Mouse (Mus musculus): ENCODE results near the gene Galns. TPM values are rescaled to one million over a fixed set of nuclear protein-coding genes. Genes with fewer than 3 reads are reported as not detected.
"Not testable (repeated sequence)": the region's sequence is repeated elsewhere in the genome, so short reads cannot be mapped to it uniquely, and the experiment has no call there.

Galns gene
- total RNA-seq, 2 experiments from 2014 or later: 8.2 to 21.7 TPM

DNA sequence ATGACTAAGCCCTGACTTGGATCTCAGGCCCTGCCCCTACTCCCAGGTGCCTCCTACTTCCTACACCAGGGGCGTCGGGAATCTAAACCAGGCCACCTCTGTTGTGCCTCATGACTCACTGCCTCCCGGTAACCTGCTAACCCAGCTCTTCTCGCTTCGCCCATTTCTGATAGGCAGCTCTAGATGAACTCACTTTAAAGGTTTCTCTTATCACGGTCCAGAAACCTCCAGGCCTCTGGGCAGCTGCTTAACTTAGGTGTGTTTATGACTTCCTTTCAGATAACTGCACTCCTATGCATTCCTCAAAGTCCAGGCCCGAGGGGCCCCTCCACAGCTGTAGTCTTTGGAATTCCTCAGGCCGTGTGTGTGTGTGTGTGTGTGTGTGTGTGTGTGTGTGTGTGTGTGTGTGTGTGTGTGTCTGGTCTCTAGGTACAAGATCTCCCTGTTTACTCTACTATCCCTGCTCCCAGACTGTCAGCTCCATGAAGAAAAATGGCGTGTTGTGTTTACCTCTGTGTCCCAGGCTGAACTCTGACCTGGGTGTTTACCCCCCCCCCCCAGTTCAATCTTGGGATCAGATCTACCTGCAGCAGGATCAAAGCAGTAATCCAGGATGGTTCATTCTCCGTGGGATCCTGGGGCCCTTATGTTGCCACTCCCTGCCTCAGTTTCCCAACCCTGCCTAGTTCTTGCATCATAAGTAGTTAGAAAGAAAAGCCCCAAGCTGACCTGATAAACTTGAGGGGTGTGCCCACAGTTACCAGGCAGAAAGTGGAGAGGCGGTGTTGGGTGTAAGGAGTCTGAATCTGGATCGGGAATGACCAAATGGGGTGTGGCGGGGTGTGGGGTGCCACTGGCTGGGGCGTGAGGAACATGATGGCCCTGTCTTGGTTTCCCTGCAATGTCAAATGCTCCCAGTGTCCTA is 24.9 kb upstream of the Galns start:
- ATAC-seq (replicated peaks; ENCODE audit: low FRiP score, low TSS enrichment, poor library complexity, severe bottlenecking): peak; percentile 56

DNA sequence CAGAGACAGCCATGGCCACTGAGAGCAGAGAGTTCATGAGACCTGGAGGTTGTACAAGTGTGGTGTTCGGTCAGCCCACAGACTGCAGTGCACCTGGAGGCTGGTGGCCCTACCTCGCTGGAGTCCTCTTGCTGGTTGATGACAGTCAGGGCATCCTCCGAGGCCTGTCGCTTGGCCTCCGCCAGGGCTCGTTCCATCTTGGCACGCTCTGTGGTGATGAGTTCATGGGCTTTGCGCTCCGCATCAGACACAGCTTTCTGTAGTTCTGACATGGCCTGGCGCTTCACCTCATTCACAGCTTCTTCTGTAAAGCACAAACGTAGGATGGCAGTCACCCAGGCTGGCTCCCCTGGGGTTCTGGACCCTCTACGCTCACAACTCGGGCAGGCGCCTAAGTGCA is 21.9 kb upstream of the Galns start:
- no peak for ATAC-seq (replicated peaks; ENCODE audit: low FRiP score, low TSS enrichment, poor library complexity, severe bottlenecking)

DNA sequence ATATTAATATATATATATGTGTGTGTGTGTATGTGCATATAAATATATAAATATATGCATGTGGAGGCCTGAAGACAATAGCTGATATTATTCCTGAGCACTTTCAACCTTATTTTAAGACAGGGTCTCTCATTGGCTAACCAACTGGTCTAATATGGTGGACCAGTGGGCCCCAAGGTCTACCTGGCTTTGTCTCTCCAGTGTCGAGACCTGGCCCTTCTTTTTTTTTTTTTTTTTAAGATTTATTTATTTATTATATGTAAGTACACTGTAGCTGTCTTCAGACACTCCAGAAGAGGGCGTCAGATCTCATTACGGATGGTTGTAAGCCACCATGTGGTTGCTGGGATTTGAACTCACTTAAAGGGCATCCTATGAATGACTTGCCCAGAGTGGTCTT is 20.9 kb upstream of the Galns start:
- not testable (repeated sequence) for ATAC-seq (replicated peaks; ENCODE audit: low FRiP score, low TSS enrichment, poor library complexity, severe bottlenecking)

DNA sequence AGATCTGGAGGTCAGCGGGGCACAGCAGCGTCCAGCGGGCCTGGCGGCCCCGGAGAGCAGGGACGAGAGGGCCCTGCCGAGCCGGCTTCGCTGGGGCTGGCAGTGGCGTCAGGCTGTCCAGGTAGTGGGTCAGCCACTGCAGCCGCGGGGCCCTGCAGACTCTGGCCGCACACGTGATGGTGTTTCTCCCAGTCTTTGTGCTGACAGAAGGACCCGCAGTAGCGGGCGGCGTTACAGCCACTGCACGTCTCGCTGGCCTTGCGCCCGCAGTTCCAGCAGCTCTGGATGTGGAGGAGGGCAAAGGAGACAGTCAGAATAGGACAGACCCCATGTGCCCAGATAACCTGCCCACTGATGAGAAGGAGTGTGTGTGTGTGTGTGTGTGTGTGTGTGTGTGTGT is 19.4 kb upstream of the Galns start:
- ATAC-seq (replicated peaks; ENCODE audit: low FRiP score, low TSS enrichment, poor library complexity, severe bottlenecking): no peak

DNA sequence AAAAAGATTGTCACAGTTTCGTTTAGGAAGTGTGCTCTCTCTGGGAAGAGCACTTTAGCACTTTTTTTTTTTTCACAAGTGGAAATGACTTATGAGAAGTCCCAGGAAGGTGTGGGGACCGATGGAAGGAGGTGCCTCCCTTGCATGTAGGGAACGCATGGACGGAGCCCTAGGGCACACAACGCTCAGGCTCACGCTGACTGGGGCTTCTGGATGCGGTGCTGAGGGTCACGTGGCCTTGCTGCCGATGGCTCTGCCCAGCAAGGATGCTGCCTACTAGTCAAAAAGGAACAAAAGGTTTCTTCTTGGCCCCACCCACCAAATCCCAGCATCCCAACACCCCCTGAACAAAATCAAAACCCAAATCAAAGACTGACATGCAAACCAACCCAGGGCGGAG is 18.1 kb upstream of the Galns start:
- no peak for ATAC-seq (replicated peaks; ENCODE audit: low FRiP score, low TSS enrichment, poor library complexity, severe bottlenecking)

DNA sequence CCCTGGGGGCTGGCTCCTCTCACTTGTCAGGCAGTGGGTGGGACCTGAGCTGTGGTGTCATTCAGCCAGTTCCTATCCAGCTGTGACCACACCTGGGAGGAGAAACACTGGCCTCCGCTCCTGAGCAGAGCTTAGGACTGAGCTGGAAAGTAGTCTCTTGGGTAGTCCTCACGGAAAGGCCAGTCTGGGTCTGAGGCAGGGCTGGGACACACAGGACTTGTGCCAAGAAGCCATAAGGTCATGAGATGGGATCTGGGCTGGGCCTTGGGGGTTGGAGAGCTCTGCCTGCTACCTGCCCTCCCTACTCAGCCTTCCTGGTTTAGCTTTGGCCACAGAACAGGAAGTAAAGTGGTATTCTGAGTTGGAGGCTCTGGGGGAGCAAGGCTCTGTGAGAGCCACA is 15.6 kb upstream of the Galns start:
- 0 out of 2 replicates have a peak, but pooled peaks have one; percentile 5 for ATAC-seq (replicated peaks; ENCODE audit: low FRiP score, low TSS enrichment, poor library complexity, severe bottlenecking)

DNA sequence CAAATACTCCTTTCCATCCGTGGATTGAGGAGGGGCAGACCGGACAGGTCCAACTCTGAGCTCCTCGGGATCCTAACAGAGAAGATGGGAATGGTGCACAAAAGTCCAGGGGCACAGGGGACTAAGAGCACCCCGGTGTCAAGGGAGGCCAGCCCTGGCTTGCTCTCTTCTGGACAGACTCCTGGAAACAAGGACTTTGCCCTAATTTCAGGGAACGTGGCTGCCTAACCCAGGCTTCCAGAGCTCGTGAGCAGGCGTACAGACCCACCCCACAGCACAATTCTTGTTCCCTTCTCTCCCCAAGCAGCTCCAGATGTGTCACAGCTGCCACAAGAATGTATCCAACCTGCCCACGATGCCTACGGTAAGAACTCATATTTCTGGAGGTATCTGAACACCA is 14.5 kb upstream of the Galns start:
- ATAC-seq (replicated peaks; ENCODE audit: low FRiP score, low TSS enrichment, poor library complexity, severe bottlenecking): no peak

DNA sequence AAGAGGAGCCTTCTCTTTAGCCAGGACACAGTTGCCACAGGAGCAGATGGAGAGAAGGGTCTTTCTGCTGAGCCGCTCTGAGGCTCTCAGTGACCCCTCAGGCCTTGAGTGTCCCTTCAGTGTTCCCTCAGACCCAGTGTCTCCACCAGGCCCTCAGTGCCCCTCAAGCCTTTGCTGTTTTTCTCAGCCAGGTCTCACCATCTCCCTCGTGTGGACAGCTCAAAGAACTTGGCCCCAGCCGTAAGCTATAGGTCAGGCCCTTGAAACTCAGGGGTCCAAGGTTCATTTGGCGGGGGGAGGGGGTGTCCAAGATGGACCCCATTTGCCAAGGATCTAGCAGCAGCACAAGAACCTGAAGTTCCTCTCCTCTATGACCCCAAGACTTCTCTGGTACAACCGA is 13.4 kb upstream of the Galns start:
- no peak for ATAC-seq (replicated peaks; ENCODE audit: low FRiP score, low TSS enrichment, poor library complexity, severe bottlenecking)

DNA sequence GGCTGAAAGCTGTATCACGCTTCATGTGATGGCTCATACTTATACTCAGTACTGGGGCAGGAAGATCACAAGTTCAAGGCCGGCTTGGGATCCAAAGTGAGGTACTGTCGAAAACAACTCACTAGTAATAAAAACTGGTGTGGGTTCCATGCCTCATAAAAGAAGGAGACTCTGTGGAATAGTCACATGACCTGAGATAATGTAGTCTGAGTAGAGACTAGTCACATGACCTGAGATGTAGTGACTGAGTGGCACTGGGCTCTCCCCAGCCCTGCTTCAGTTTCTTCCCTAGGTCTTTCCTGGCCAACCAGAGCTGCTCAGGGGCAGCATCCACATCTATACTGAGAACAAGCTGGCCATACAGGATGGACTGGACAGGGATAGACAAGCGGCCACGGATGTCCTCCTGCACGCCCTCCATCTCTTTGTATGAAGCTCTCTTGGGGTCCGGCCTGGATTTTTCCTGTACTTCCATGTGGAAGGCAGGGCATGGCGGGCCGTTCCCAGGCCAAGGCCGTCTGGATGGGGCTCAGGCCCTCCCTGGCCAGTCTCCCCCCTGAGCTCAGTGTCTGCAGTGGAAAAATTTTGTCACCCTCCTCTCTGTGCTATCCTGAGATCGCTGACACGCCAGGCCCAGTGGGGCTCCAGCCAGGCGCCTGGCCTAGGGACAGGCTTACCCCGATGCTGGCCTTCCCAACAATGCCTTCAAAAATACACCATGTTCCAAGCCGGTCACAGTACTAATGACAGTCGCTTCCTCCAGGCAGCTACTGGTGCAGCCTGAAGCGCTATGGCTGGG is 12.8 kb upstream of the Galns start:
- ATAC-seq (replicated peaks; ENCODE audit: low FRiP score, low TSS enrichment, poor library complexity, severe bottlenecking): no peak

DNA sequence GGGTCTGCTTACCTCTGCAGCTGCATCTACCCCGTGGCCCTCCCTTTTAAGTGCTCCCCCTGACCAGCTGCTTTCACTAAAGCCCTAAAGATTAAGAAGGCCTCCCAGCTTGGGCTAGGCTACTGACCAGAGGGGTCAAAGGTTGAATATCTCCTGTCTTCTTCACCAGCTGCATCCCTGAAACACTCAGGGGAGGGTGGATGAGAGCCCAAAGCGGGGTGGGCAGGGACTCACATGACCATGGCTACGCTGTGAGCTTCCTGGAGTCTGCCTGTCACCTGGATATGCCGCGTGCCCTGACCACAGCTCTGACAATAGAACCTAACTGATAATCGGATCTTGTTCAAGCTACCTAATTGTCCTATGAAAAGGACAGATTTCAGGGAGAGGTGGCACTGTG is 11.5 kb upstream of the Galns start, which contains the start of gene Pabpn1l:
Gene Pabpn1l, minus strand, starts transcription at position 13 of the 400 bp plus-strand sequence.
- no peak for ATAC-seq (replicated peaks; ENCODE audit: low FRiP score, low TSS enrichment, poor library complexity, severe bottlenecking)

DNA sequence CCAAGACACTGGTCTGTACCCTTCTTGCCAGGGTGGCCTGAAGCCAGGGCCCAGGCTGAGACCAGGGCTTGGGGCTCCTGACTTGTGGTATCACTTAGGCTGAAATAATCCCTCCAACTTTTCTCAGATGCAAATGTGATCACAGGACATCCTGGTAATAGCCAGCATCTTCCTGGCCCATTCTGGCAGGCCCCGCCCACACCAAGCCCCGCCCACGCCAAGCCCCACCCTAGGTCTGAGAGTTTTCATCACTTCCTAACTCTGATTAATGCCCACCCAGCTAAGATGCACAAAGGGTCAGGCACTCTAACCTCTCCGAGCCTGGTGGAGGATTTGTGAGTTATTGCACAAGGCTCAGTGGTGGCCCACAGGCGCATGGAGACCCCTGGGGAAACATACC is 9.2 kb upstream of the Galns start:
- ATAC-seq (replicated peaks; ENCODE audit: low FRiP score, low TSS enrichment, poor library complexity, severe bottlenecking): no peak

DNA sequence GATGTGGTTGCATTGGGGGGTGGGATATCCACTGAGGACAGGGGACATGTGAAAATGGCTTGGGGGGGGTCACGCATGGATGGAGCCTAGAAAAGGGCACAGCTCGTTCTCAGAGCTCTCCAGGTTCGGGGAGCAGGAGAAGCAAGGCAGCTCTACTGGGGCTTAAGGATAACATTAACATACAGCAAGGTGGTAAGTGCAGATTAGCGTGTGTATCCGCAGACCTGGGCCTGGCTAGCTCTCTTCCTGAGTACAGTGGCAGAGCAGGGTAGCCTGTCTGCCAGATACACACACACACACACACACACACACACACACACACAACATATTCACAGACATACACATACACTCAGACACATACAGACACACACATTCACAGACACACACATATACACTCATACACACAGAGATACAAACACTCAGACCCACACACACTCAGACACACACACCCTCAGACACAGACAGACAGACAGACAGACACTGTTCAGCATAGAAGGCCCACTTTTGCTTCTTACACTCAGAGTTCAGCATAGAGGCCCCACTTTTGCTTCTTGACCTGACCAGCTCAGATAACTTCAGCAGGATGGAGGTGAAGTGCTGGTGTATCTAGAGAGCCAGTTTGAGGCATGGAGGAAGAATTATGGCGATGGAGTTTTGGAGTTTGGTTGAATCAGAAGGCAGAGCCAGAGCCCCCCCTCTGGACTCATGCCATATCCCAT is 7.6 kb upstream of the Galns start:
- ATAC-seq (replicated peaks; ENCODE audit: low FRiP score, low TSS enrichment, poor library complexity, severe bottlenecking): peak; percentile 86

DNA sequence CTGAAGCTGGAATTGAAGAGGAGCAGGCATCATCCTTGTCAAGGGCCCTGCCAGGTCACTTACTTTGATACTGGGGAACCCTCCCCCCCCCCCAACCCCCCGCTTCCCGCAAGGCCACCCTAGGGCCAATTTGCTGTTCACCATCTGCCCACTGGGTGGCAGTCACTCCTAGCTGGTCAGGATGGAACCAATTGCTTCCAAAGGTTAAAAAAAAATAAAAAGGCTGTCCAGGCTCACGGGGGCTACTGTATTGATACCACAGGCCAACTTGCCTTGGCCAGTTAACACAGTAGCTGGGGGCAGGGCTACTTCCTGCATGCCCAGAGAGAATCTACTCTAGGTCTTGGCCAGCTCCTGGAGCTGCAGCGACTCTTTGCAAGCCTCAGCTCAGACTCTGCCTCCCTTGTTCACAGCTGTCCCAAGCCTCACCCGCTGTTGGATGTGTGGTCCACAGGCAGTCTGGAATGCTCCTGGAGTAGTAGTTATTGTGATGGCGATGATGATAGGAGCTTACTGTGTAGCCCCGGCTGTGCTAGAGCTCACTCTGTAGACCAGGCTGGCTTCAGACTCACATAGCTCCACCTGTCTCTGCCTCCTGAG is 6.8 kb upstream of the Galns start:
- ATAC-seq (replicated peaks; ENCODE audit: low FRiP score, low TSS enrichment, poor library complexity, severe bottlenecking): 0 out of 2 replicates have a peak, but pooled peaks have one; percentile 40

DNA sequence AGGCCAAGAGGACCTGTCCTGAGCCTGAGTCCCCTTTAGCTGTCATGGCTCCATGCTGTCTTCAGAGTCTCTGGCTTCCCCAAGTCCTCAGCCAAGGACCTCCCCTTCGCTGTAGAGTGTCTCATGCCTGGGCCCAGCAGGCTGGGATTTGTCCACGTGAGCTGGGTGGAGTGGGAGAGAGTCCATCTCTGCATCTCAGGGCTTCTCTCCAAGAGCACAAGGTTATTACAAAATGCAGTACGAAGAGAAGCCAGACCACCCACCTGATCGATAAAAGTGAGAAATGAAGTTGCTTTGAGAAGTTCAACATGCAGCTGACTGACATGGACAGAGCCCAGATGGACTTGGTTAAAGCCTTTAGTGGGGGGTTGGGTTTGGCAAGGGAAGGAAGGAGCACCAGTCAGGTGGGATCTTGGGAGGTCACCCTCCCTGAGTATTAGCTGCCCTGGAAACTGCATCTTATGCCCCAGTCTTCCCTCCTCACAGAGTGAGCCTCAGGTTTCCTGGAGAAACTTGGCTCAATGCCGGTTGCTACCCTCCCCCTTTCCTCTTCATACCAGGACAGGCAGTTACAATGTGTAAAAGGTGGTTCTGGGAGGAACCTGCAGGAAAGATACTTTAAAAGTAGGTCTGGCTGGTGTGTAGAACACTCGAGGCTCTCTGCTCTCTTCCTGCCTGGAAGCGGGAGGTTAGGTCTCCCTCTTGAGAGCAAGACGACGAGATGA is 5.1 kb upstream of the Galns start:
- no peak for ATAC-seq (replicated peaks; ENCODE audit: low FRiP score, low TSS enrichment, poor library complexity, severe bottlenecking)

DNA sequence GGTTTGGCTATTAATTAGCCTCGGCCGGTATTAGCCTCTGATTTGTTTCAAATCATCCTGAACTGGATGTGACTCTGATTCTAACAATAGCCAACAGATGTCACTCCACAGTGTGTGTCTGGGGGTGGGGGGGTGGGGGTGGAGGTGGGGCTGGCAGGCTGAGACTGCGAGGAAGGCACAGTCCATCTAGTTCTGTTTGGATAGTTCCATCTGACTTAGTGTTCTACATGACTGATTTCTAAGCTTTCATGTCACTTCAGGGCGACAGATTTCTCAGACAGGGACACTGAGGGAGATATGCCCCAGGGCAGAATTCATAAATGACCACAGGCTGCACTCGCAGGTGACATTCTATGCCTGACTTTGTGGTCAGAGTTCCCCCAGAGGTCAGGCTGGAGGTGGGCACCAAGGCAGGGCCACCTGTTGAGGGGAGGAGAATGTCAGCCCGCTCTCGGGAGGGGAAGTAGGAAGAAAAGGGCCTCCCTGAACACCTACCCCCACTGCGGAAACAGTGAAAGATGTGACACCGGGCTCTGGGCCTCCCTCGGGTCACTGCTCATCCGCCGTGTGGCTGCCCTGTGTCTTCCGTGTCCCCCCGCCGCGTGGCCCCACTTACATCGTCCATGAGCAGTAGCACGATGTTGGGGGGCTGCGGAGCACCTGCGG is 518 bp downstream of the Galns start:
- peak; percentile 41 for ATAC-seq (replicated peaks; ENCODE audit: low FRiP score, low TSS enrichment, poor library complexity, severe bottlenecking)

DNA sequence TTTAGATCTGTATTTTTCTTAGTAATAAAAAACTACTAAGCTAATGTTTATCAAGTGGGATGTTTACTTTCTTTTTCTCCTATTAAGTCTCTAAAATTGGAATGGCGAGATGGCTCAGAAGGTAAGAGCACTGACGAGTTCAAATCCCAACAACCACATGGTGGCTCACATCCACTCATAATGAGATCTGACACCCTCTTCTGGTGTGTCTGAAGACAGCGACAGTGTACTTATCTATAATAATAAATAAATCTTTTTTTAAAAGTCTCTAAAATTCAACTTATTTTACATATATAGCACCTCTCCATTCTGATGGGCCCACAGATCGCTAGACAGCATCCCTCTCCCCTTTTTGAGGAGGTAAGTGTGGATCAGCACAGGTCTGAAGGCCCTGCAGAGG is 1.1 kb downstream of the Galns start:
- ATAC-seq (replicated peaks; ENCODE audit: low FRiP score, low TSS enrichment, poor library complexity, severe bottlenecking): no peak

DNA sequence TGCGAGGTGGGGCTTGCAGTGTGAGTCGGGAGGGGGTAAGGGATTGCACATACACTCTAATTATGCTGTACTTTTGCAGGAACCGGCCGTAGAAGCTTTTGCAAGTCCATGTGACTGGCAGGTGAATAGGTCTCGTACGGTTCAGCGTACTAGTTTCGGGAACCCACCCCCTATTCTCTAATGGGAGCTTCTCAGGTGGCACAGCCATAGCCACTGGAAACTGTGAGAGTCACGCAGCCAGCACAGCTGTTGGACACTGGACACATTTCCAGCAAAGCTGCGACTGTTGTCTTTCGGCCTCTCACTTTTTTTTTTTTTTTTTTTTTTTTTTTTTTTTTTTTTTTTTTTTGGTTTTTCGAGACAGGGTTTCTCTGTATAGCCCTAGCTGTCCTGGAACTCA is 4.5 kb downstream of the Galns start:
- ATAC-seq (replicated peaks; ENCODE audit: low FRiP score, low TSS enrichment, poor library complexity, severe bottlenecking): no peak

DNA sequence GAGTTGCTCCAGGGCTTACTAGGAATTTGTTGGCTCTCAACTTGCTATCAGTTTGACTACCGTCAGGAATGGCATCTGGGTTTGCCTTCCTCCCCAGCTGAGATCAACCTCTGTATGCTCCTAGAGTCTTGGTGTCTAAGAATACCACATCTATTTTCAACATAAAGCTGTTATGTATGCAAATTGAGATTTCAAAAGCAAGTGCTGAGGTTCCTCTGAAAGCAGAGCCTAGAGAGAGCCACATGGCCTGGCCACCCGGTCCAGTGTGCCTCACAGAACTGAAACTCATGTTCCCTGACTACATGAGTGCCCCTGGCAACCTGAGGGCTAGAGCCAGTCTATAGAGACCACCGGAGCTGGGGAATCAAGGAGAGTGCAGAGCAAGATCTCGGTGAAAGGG is 5.9 kb downstream of the Galns start:
- no peak for ATAC-seq (replicated peaks; ENCODE audit: low FRiP score, low TSS enrichment, poor library complexity, severe bottlenecking)

All from megakaryocyte-erythroid progenitor cell, adult 5-6 weeks (primary cell).